ENCODE assay signal across 11 mouse cellular contexts in genomic region chr8:121749501-121749900, GRCm38 (mm10).
"Had no signal": no experiment of that assay in that cellular context is flagged by ENCODE, and none has a peak within 500 bp of the region (broad histone marks: within the 10 kb centered on the region; RNA-seq: fewer than 3 reads in every experiment).

No protein-coding gene starts in this region.

- H3K27ac ChIP-seq: limb, embryonic 12.5 days; liver, embryonic 13.5 days; lung, embryonic 15.5 days; midbrain, embryonic 12.5 days had no signal

- H3K4me1 ChIP-seq: limb, embryonic 12.5 days; liver, embryonic 13.5 days; lung, embryonic 15.5 days; midbrain, embryonic 12.5 days had no signal

- H3K4me3 ChIP-seq: limb, embryonic 12.5 days; liver, embryonic 13.5 days; lung, embryonic 15.5 days; midbrain, embryonic 12.5 days had no signal

- DNase-seq: kidney, postnatal 10 days; kidney, postnatal 4 days; liver; liver, embryonic 13.5 days; liver, postnatal 0 days; lung, postnatal 14 days; thymus, adult 18-20 months; thymus, postnatal 14 days had no signal

- ATAC-seq: liver, postnatal 0 days had no signal
